Mouse (Mus musculus): ENCODE results near the gene Rnase10. TPM values are rescaled to one million over a fixed set of nuclear protein-coding genes. Genes with fewer than 3 reads are reported as not detected.

Rnase10 gene
- polyA plus RNA-seq, 1 experiment from 2014 or later, result 0.07 TPM

DNA sequence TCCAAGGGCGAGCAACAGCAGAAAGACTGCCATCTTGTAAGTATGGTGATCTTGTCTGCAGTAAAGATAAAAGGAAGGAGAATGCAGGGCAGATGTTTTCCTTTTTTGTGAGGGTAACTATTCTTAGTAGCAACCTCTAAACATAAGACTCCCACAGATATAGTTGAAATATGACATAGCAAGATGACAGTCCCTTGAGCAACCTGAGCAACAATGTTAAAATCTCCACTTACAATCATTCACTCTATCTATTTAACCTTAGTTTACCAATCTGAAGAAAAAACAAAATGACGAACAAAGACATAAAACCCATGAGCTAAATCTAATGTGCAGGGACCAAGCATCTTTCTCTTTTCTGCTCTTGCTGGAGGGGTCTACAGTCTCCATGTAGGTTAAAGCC is 42.5 kb downstream of the Rnase10 start, which contains the start of gene Rnase11:
TSS of gene Rnase11 (minus strand) at position 101 of the 400 bp plus-strand sequence.
- Histone ChIP-seq H3K9me3 (replicated peaks) (no peaks in the 10 kb centered on the region), H3K36me3 (replicated peaks) (no peaks in the 10 kb centered on the region), H3K4me2 (no peak within 1 kb of the TSS), H3K4me1 (replicated peaks) (no peaks in the 10 kb centered on the region), H3K27me3 (no peaks in the 10 kb centered on the region), H3K4me3 (replicated peaks) (no peak within 1 kb of the TSS), H3K9ac (no peak within 1 kb of the TSS), H3K27ac (replicated peaks) (no peak within 1 kb of the TSS)
- ATAC-seq (ENCODE audit: insufficient read depth), result no peak
- 39% methylated on average over 2 of the region's 2 CpGs for WGBS (ENCODE audit: insufficient replicate concordance)

DNA sequence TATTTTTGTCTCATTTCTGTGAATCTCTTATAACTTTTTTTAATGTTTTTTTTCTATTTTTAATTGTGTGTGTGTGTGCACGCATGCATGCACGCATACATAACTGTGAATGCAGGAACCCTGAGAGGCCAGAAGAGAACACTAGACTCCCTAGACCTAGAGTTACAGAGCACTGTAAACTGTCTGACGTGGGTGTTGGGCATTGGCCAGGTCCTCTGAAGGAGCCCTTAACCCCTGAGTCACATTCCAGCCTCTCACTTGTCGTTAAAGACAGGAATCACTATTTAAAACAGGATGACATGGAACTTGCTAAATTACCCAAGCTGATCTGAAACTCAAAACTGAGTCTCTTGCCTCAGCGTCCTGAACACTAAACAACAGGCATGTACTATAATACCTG is 44.4 kb downstream of the Rnase10 start:
- Histone ChIP-seq H3K9ac (no peak overlapping the region), H3K9me3 (replicated peaks) (no peaks in the 10 kb centered on the region), H3K4me2 (no peak overlapping the region), H3K27ac (replicated peaks) (no peak overlapping the region), H3K36me3 (replicated peaks) (no peaks in the 10 kb centered on the region), H3K27me3 (no peaks in the 10 kb centered on the region), H3K4me1 (replicated peaks) (no peaks in the 10 kb centered on the region), H3K4me3 (replicated peaks) (no peak overlapping the region)
- 48% methylated on average over 5 of the region's 5 CpGs for WGBS (ENCODE audit: insufficient replicate concordance)
- ATAC-seq (ENCODE audit: insufficient read depth), result no peak

DNA sequence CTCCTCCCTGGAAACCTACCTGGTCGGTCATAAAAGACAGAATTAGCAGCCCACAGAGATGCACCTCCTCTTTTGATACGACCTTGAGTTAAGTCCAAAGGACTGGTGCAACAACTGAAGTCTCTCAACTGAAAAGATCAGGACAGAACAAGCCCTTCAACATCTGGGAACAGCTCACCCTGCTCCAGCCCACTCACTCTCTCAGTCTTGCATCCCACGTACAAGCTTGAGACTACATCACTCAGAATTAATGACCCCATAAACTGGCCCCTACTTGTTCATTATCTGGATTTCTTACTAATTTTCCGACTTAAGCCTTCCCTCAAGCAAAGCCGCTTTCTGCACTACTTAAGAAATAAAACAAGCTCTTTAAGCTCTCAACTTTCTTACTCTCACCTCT is 45.6 kb downstream of the Rnase10 start:
- WGBS (ENCODE audit: insufficient replicate concordance), result 62% methylated on average over 5 of the region's 5 CpGs
- Histone ChIP-seq H3K27me3 (no peaks in the 10 kb centered on the region), H3K9ac (no peak overlapping the region), H3K4me3 (replicated peaks) (no peak overlapping the region), H3K36me3 (replicated peaks) (no peaks in the 10 kb centered on the region), H3K4me2 (no peak overlapping the region), H3K27ac (replicated peaks) (no peak overlapping the region), H3K4me1 (replicated peaks) (peaks cover 6% of the 10 kb centered on the region), H3K9me3 (replicated peaks) (no peaks in the 10 kb centered on the region)
- no peak for ATAC-seq (ENCODE audit: insufficient read depth)

DNA sequence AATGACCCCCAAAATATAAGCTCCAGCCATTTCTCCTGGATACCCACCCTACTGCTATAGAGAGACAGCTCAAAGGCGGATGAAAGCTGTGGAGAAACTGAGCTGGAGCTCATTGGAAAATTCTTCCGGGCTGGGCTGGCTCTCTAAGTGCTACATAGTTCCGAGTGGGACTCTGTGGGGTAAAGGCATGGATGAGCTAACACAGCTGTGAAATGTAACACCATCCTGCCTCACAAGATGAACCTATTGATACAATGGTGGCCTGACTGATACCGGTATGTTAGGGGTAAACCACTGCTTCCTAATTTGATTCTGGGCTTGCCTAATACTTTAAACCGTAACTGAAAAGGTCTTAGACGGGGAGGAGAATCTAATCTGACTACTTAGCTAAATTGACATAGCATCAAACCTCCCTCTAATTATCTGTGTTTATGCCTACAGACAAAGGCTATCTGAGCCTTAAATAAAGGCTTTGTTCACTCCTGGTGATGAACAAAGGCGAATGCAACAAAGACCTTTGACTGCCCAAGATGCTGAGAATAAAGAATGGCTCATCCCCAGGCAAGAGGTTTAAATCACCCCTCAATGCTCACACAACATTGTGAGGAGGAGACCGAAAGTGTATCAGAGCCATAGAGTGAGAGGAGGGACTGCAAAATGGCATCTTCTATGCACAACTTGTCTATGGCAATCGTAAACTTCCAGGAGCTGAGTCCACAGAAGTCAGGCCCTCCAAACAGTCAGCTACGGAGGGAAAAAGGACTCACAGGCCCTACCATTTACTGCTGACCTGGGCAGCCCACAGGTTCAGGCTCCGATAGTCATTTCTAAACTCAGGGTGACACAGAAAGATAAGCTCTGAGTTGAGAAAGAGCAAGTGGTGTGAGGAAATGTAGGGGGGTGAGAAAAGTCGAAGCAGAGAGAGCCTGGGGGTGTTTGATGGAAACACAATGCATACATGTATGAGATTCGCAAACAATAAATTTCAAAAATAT is 47.0 kb downstream of the Rnase10 start:
- 47% methylated on average over 13 of the region's 13 CpGs for WGBS (ENCODE audit: insufficient replicate concordance)
- H3K27ac ChIP-seq (replicated peaks), result no peak overlapping the region
- H3K4me1 ChIP-seq (replicated peaks), result peaks cover 6% of the 10 kb centered on the region
- H3K36me3 ChIP-seq (replicated peaks), result no peaks in the 10 kb centered on the region
- H3K4me2 ChIP-seq, result no peak overlapping the region
- no peaks in the 10 kb centered on the region for H3K9me3 ChIP-seq (replicated peaks)
- H3K27me3 ChIP-seq, result no peaks in the 10 kb centered on the region
- ATAC-seq (ENCODE audit: insufficient read depth), result no peak
- no peak overlapping the region for H3K4me3 ChIP-seq (replicated peaks)
- H3K9ac ChIP-seq, result no peak overlapping the region

DNA sequence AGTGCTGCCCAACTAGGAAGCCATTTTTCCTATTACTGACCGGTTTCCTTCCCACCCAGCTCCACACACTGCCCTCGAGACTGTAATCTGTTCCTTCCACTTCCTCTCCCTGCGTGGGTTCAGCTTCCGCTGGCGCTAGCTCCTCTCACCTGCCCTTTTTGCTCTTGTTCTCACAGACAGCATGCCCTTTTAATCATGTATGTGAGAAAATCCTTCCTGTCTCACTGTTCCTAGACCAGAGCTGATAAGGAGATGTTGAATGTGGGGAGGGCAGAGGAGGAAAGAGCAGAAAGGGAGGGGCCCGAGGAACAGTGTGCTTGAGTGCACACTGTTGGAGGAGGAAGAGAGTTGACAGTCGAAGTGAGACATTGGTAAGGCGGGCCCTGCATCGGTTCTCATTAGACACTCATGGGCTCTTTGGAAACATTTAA is 49.9 kb downstream of the Rnase10 start, which contains the start of gene Rnase12:
TSS of gene Rnase12 (minus strand) at position 261 of the 431 bp plus-strand sequence.
- no peak within 1 kb of the TSS for H3K4me3 ChIP-seq (replicated peaks)
- no peak within 1 kb of the TSS for H3K27ac ChIP-seq (replicated peaks)
- H3K9me3 ChIP-seq (replicated peaks), result no peaks in the 10 kb centered on the region
- peak; percentile 51; the same call in 1 of the 2 replicates for ATAC-seq (ENCODE audit: insufficient read depth)
- H3K36me3 ChIP-seq (replicated peaks), result no peaks in the 10 kb centered on the region
- no peak within 1 kb of the TSS for H3K9ac ChIP-seq
- H3K4me1 ChIP-seq (replicated peaks), result peaks cover 11% of the 10 kb centered on the region
- H3K4me2 ChIP-seq, result peak within 1 kb of the TSS; percentile 8
- 7% methylated on average over 9 of the region's 9 CpGs for WGBS (ENCODE audit: insufficient replicate concordance)
- H3K27me3 ChIP-seq, result no peaks in the 10 kb centered on the region

Other genes starting within 250 kb of the Rnase10 start
- gene Ttc5, start 222.2 kb upstream of the Rnase10 start, polyA plus RNA-seq (2015; fragmentation: Nextera tagmentation; extraction: Ambion mirVana), result 16.3 and 17.6 TPM in 2 replicates
- gene Ccnb1ip1, start 200.0 kb upstream of the Rnase10 start, polyA plus RNA-seq (2015; fragmentation: Nextera tagmentation; extraction: Ambion mirVana), result not detected in 2 replicates
- 25.7 and 28.0 TPM in 2 replicates for gene Parp2, start 199.9 kb upstream of the Rnase10 start, polyA plus RNA-seq (2015; fragmentation: Nextera tagmentation; extraction: Ambion mirVana)
- 3.8 and 4.3 TPM in 2 replicates for gene Tep1, start 137.2 kb upstream of the Rnase10 start, polyA plus RNA-seq (2015; fragmentation: Nextera tagmentation; extraction: Ambion mirVana)
- gene Klhl33, start 110.2 kb upstream of the Rnase10 start, polyA plus RNA-seq (2015; fragmentation: Nextera tagmentation; extraction: Ambion mirVana), result 0.13 and 0.20 TPM in 2 replicates
- gene Osgep, start 82.9 kb upstream of the Rnase10 start, polyA plus RNA-seq (2015; fragmentation: Nextera tagmentation; extraction: Ambion mirVana), result 54.7 and 57.7 TPM in 2 replicates
- gene Apex1, start 82.8 kb upstream of the Rnase10 start, polyA plus RNA-seq (2015; fragmentation: Nextera tagmentation; extraction: Ambion mirVana), result 61.4 and 70.5 TPM in 2 replicates
- gene Pip4p1, start 76.9 kb upstream of the Rnase10 start, polyA plus RNA-seq (2015; fragmentation: Nextera tagmentation; extraction: Ambion mirVana), result 23.0 and 24.5 TPM in 2 replicates
- 80.6 and 83.3 TPM in 2 replicates for gene Pnp, start 76.7 kb upstream of the Rnase10 start, polyA plus RNA-seq (2015; fragmentation: Nextera tagmentation; extraction: Ambion mirVana)
- not detected in 2 replicates for gene Gm49342, start 63.2 kb upstream of the Rnase10 start, polyA plus RNA-seq (2015; fragmentation: Nextera tagmentation; extraction: Ambion mirVana)
- gene Pnp2, start 51.8 kb upstream of the Rnase10 start, polyA plus RNA-seq (2015; fragmentation: Nextera tagmentation; extraction: Ambion mirVana), result 9.8 and 10.0 TPM in 2 replicates
- gene Rnase9, start 34.1 kb downstream of the Rnase10 start, polyA plus RNA-seq (2015; fragmentation: Nextera tagmentation; extraction: Ambion mirVana), result not detected in 2 replicates
- gene Rnase11, start 42.4 kb downstream of the Rnase10 start, polyA plus RNA-seq (2015; fragmentation: Nextera tagmentation; extraction: Ambion mirVana), result not detected in 2 replicates
- gene Rnase12, start 49.9 kb downstream of the Rnase10 start, polyA plus RNA-seq (2015; fragmentation: Nextera tagmentation; extraction: Ambion mirVana), result 1.2 and 1.7 TPM in 2 replicates
- not detected in 2 replicates for gene Olfr750, start 66.7 kb downstream of the Rnase10 start, polyA plus RNA-seq (2015; fragmentation: Nextera tagmentation; extraction: Ambion mirVana)
- 23.0 and 23.7 TPM in 2 replicates for gene Rnase4, start 83.3 kb downstream of the Rnase10 start, polyA plus RNA-seq (2015; fragmentation: Nextera tagmentation; extraction: Ambion mirVana)
- 6.8 and 7.4 TPM in 2 replicates for gene Ang, start 83.4 kb downstream of the Rnase10 start, polyA plus RNA-seq (2015; fragmentation: Nextera tagmentation; extraction: Ambion mirVana)
- gene Eddm3b, start 106.7 kb downstream of the Rnase10 start, polyA plus RNA-seq (2015; fragmentation: Nextera tagmentation; extraction: Ambion mirVana), result not detected in 2 replicates
- 3.3 and 5.1 TPM in 2 replicates for gene Rnase6, start 116.2 kb downstream of the Rnase10 start, polyA plus RNA-seq (2015; fragmentation: Nextera tagmentation; extraction: Ambion mirVana)
- 0.12 and 0.39 TPM in 2 replicates for gene Rnase1, start 139.0 kb downstream of the Rnase10 start, polyA plus RNA-seq (2015; fragmentation: Nextera tagmentation; extraction: Ambion mirVana)
- not detected in 2 replicates for gene Rnase2b, start 154.5 kb downstream of the Rnase10 start, polyA plus RNA-seq (2015; fragmentation: Nextera tagmentation; extraction: Ambion mirVana)
- gene Ang2, start 191.4 kb downstream of the Rnase10 start, polyA plus RNA-seq (2015; fragmentation: Nextera tagmentation; extraction: Ambion mirVana), result not detected in 2 replicates
- gene Ear14, start 195.6 kb downstream of the Rnase10 start, polyA plus RNA-seq (2015; fragmentation: Nextera tagmentation; extraction: Ambion mirVana), result not detected in 2 replicates
- not detected in 2 replicates for gene Rnase2a, start 248.4 kb downstream of the Rnase10 start, polyA plus RNA-seq (2015; fragmentation: Nextera tagmentation; extraction: Ambion mirVana)